Mouse (Mus musculus): ENCODE data around the gene Auts2.

DNA sequence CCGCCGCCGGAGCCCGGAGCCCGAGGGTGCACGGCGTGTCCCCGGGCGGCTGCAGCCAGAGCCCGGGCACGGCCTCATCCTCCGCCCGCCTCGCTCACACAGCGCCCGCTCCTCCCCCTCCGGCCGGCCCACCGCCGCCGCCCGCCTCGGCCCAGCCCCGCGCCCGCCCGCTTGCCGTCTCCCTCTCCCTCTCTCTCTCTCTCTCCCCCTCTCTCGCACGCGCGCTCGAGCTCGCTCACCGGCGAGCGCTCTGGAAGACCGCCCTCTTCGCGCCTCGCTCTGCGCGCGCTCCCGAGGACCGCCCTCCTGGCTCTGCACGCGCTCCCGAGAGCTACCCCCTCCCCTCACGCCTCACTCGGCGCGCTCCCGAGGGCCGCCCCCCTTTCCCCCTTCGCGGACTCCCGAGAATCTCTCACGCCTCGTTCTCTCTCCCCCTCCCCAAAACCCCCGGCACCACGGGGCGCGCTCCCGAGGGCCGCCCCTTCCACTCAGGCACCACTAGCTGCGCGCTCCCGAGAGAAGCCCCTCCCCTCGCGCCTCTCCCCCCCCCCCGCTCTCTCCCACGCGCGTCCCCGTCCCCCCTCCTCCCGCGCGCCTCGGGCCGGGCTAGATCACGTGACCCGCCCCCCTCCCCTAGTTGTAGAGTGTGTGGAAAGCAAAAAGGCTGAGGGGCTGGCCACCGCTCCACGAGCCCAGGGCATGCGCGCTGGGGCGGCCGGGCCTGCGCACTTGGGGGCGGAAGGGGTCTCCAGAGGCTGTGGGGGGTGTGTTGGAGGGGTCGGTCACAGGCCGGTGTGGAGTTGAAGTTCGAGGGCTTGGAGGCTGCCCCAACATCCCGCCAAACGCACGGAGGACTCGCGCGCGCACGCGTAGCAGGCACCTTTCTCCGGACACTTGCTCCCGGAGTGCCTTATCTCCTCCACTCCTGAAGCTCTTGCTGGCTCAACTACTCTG lies at the start of gene Auts2:
- TF ChIP-seq CTCF (IDR thresholded peaks at IDR 0.05; ENCODE audit: low read depth) (no peak), EP300 (IDR thresholded peaks at IDR 0.05; ENCODE audit: low read depth) (no peak)
